Mouse (Mus musculus): ENCODE data around the gene Cnr2. TPM values are rescaled to one million over a fixed set of nuclear protein-coding genes. Genes with fewer than 3 reads are reported as not detected.

The Cnr2 gene
- total and polyA plus RNA-seq, 3 experiments, result 6.8 to 10.2 TPM; not detected in 1

GRCm38 (mm10) chr4:135856223-135857091, 38.7 kb upstream of the Cnr2 start:
- H3K9ac ChIP-seq (ENCODE audit: control insufficient read depth, low read depth, low read length, poor library complexity, severe bottlenecking), result peak overlapping the region; percentile 99
- peaks cover 47% of the 10 kb centered on the region for H3K79me2 ChIP-seq (ENCODE audit: control insufficient read depth, insufficient read depth, low read length, poor library complexity)
- peaks cover 12 to 28% of the 10 kb centered on the region in 2 experiments for H3K4me1 ChIP-seq (ENCODE audit: control insufficient read depth in 1 of 2, insufficient read depth in 2 of 2, low read length in 2 of 2)
- no peaks in the 10 kb centered on the region for H3K27me3 ChIP-seq (ENCODE audit: control insufficient read depth in 1 of 2, insufficient read depth in 2 of 2, low read length in 2 of 2)
- peak; percentile 72 for DNase-seq (ENCODE audit: low read depth, low spot score)
- peak overlapping the region; percentile 85 for H3K27ac ChIP-seq (ENCODE audit: control insufficient read depth, low read depth, low read length)
- H3K36me3 ChIP-seq (ENCODE audit: control insufficient read depth in 1 of 2, insufficient read depth in 2 of 2, low read length in 2 of 2), result peaks cover 19 to 46% of the 10 kb centered on the region in 2 experiments
- H3K9me3 ChIP-seq (replicated peaks; ENCODE audit: insufficient read depth, low read length), result no peaks in the 10 kb centered on the region
- peak overlapping the region; percentile 94 to 99 for H3K4me3 ChIP-seq (ENCODE audit: control insufficient read depth in 1 of 2, insufficient read depth in 1 of 2, low read depth in 2 of 2, low read length in 2 of 2)
- TF ChIP-seq ZNF384 (IDR thresholded peaks at IDR 0.05; ENCODE audit: low read depth, low read length) (no peak), MXI1 (IDR thresholded peaks at IDR 0.05; ENCODE audit: low read depth, low read length) (peak; percentile 95), RCOR1 (IDR thresholded peaks at IDR 0.05; ENCODE audit: low read depth, low read length) (0 out of 2 replicates have a peak, but pooled peaks have one; percentile 12), CHD2 (IDR thresholded peaks at IDR 0.05; ENCODE audit: low read length) (no peak), NRF1 (IDR thresholded peaks at IDR 0.05; ENCODE audit: insufficient read depth, low read depth, low read length, poor library complexity, severe bottlenecking) (no peak), EP300 (IDR thresholded peaks at IDR 0.05; ENCODE audit: low read depth in 1 of 2, low read length in 2 of 2) (no peak), MYC (IDR thresholded peaks at IDR 0.05; ENCODE audit: low read depth, low read length) (peak; percentile 80), RAD21 (IDR thresholded peaks at IDR 0.05; ENCODE audit: low read depth, low read length) (no peak), ZC3H11A (IDR thresholded peaks at IDR 0.05; ENCODE audit: low read depth, low read length) (no peak), MAFK (IDR thresholded peaks at IDR 0.05; ENCODE audit: borderline replicate concordance, low read depth, low read length) (no peak), UBTF (IDR thresholded peaks at IDR 0.05; ENCODE audit: borderline replicate concordance, insufficient read depth, low read depth, low read length) (no peak), TCF12 (IDR thresholded peaks at IDR 0.05; ENCODE audit: low read depth, low read length) (0 out of 2 replicates have a peak, but pooled peaks have one; percentile 11), NELFE (IDR thresholded peaks at IDR 0.05; ENCODE audit: low read depth, low read length) (0 out of 2 replicates have a peak, but pooled peaks have one; percentile 38), USF1 (IDR thresholded peaks at IDR 0.05; ENCODE audit: low read depth, low read length) (no peak), JUND (IDR thresholded peaks at IDR 0.05; ENCODE audit: low read depth, low read length) (no peak), POLR2AphosphoS2 (IDR thresholded peaks at IDR 0.05; ENCODE audit: low read length) (no peak), CHD1 (IDR thresholded peaks at IDR 0.05; ENCODE audit: low read depth, low read length) (peak; percentile 93), USF2 (IDR thresholded peaks at IDR 0.05; ENCODE audit: borderline replicate concordance in 1 of 2, insufficient read depth in 1 of 2, low read depth in 1 of 2, low read length in 2 of 2) (no peak), MAZ (IDR thresholded peaks at IDR 0.05; ENCODE audit: low read depth, low read length) (0 out of 2 replicates have a peak, but pooled peaks have one; percentile 59), ZMIZ1 (IDR thresholded peaks at IDR 0.05; ENCODE audit: low read depth, low read length) (no peak), KAT2A (conservative IDR thresholded peaks at IDR 0.05; ENCODE audit: low read depth, low read length) (no peak), GABPA (IDR thresholded peaks at IDR 0.05; ENCODE audit: low read depth, low read length) (no peak), TAL1 (IDR thresholded peaks at IDR 0.05; ENCODE audit: low read length) (no peak), ELF1 (IDR thresholded peaks at IDR 0.05; ENCODE audit: low read depth, low read length) (no peak), E2F4 (IDR thresholded peaks at IDR 0.05; ENCODE audit: borderline replicate concordance, low read depth, low read length) (0 out of 2 replicates have a peak, but pooled peaks have one; percentile 54), POLR2AphosphoS5 (IDR thresholded peaks at IDR 0.05; ENCODE audit: borderline replicate concordance, low read depth, low read length) (no peak), MEF2A (IDR thresholded peaks at IDR 0.05; ENCODE audit: extremely low read depth, insufficient replicate concordance, low read depth, low read length, poor library complexity, severe bottlenecking) (no peak), MAX (IDR thresholded peaks at IDR 0.05; ENCODE audit: low read length) (peak; percentile 77), CTCF (IDR thresholded peaks at IDR 0.05 in 2 of 3, conservative IDR thresholded peaks at IDR 0.05 in 1 of 3; ENCODE audit: control insufficient read depth in 1 of 3, insufficient read depth in 1 of 3, low read depth in 2 of 3, low read length in 3 of 3, poor library complexity in 1 of 3, severe bottlenecking in 1 of 3) (no peak), TBP (IDR thresholded peaks at IDR 0.05; ENCODE audit: low read depth, low read length) (0 out of 2 replicates have a peak, but pooled peaks have one; percentile 19), MYB (IDR thresholded peaks at IDR 0.05; ENCODE audit: low read depth, low read length) (no peak), HCFC1 (IDR thresholded peaks at IDR 0.05; ENCODE audit: low read depth, low read length) (no peak; the same call in 1 of the 2 replicates), POLR2A (IDR thresholded peaks at IDR 0.05; ENCODE audit: control insufficient read depth in 1 of 2, insufficient read depth in 1 of 2, low read depth in 1 of 2, low read length in 2 of 2, poor library complexity in 1 of 2) (no peak; a peak in 1 of 4 replicates), SIN3A (IDR thresholded peaks at IDR 0.05; ENCODE audit: low read length) (peak; percentile 83), SMC3 (IDR thresholded peaks at IDR 0.05; ENCODE audit: low read depth, low read length) (no peak)
